Mouse (Mus musculus) urinary bladder, postnatal 4 days (tissue): Measurements from ENCODE around the gene Dctn5.
"Not testable (repeated sequence)": the region's sequence is repeated elsewhere in the genome, so short reads cannot be mapped to it uniquely, and the experiment has no call there.

Experiments
- DNase-seq, 2 experiments: peaks; one replicate each; pipeline ENCODE4 v3.0.0; 2021 to 2022; ENCODE audit warnings: low spot score in 2 of 2

Gene Dctn5

GRCm38 (mm10) chr7:122132497-122133337 lies at the start of gene Dctn5, which contains the start of gene Palb2:
Dctn5 (plus strand) TSS chr7:122133041.
Palb2 (minus strand) TSS chr7:122132985.
- DNase-seq, result peak; percentile 97 to 98

GRCm38 (mm10) chr7:122087195-122087982 lies 45.5 kb upstream of the Dctn5 start:
- no peak for DNase-seq

GRCm38 (mm10) chr7:122094564-122095330 lies 38.1 kb upstream of the Dctn5 start:
- DNase-seq, result no peak

GRCm38 (mm10) chr7:122098009-122098408 lies 34.8 kb upstream of the Dctn5 start:
- no peak for DNase-seq

- DNase-seq, result no peak
Observed at GRCm38 (mm10) chr7:122099222-122099621, 33.6 kb upstream of the Dctn5 start.

- not testable (repeated sequence) for DNase-seq
Observed at GRCm38 (mm10) chr7:122101014-122101746, 31.7 kb upstream of the Dctn5 start.

- DNase-seq, result peak; percentile 78 to 79
Observed at GRCm38 (mm10) chr7:122101747-122102244, 31.0 kb upstream of the Dctn5 start, which contains the start of gene Ndufab1. Ndufab1 (minus strand) TSS chr7:122101886.

- DNase-seq, result no peak
Observed at GRCm38 (mm10) chr7:122108206-122108605, 24.6 kb upstream of the Dctn5 start.

GRCm38 (mm10) chr7:122123518-122123917 lies 9.3 kb upstream of the Dctn5 start:
- no peak for DNase-seq

- no peak for DNase-seq
Observed at GRCm38 (mm10) chr7:122125636-122126035, 7.2 kb upstream of the Dctn5 start.

GRCm38 (mm10) chr7:122126946-122127345 lies 5.9 kb upstream of the Dctn5 start:
- DNase-seq, result no peak

GRCm38 (mm10) chr7:122131834-122132233 lies 1.0 kb upstream of the Dctn5 start:
- no peak for DNase-seq

GRCm38 (mm10) chr7:122133338-122133625 lies 441 bp downstream of the Dctn5 start:
- DNase-seq, result no peak

GRCm38 (mm10) chr7:122135070-122135469 lies 2.2 kb downstream of the Dctn5 start:
- no peak for DNase-seq

- no peak for DNase-seq
Observed at GRCm38 (mm10) chr7:122137071-122137470, 4.2 kb downstream of the Dctn5 start.

- DNase-seq, result no peak
Observed at GRCm38 (mm10) chr7:122138190-122138589, 5.3 kb downstream of the Dctn5 start.

- no peak for DNase-seq
Observed at GRCm38 (mm10) chr7:122140991-122141390, 8.2 kb downstream of the Dctn5 start.

- DNase-seq, result no peak
Observed at GRCm38 (mm10) chr7:122152473-122152872, 19.6 kb downstream of the Dctn5 start.

GRCm38 (mm10) chr7:122158488-122158887 lies 25.6 kb downstream of the Dctn5 start:
- no peak for DNase-seq

- peak; percentile 69 to 81 for DNase-seq
Observed at GRCm38 (mm10) chr7:122158915-122159902, 26.4 kb downstream of the Dctn5 start, which contains the start of gene Plk1. Plk1 (plus strand) TSS chr7:122159439.
